Mouse (Mus musculus): Measurements from ENCODE around the gene Ankrd24. TPM values are rescaled to one million over a fixed set of nuclear protein-coding genes. Genes with fewer than 3 reads are reported as not detected.
A peak's percentile ranks its signal among the peaks of the same experiment; 100 is the strongest.

The Ankrd24 gene
- polyA plus RNA-seq, 1 experiment from 2014 or later: 9.6 TPM

GRCm38 (mm10) chr10:81605666-81605973, 22.7 kb upstream of the Ankrd24 start:
- no peak for ATAC-seq (ENCODE audit: insufficient number of reproducible peaks, low FRiP score)
- peak overlapping the region; percentile 66 for H3K9ac ChIP-seq
- 3% methylated on average over 14 of the region's 14 CpGs for WGBS

DNA sequence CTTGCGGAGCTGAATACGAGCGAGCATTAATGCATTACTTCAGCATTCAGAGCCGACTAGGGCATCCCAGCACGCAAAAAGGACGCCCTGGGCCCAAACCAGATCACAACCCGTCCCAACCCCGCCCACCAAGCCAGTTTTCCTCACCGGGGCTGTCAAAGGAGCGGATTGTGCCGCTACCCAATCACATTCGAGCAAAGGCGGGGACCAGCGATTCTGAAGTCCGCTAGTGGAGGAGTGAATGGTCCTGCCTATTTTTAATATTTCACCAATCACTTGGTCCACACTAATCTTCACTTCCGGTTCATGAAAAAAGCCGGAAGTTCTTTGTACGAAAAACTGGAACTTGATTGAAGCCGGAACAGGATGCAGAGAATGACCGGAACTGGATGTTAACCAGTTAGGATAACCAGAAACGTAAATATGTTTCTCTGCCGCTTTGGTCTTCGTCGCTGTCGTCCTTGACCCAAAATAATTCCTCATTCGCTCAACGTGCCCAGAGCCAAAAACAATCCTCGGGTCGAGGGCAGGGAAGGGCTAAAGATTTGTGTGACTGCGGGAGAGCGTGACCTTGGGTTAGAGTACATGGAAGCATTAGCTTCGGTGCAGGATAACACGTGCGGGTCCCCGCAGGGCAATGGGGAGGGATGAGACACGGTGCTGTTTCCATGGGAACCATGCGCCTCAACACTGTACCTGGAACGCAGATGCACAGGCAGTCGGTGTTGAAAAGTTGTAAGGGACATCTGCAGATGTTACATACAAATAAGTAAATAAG, 22.2 kb upstream of the Ankrd24 start, which contains the start of gene BC025920:
Gene BC025920, plus strand, starts transcription at position 297 of the 778 bp plus-strand sequence.
- 2% methylated on average over 39 of the region's 39 CpGs for WGBS
- ATAC-seq (ENCODE audit: insufficient number of reproducible peaks, low FRiP score): peak; percentile 89
- peak within 1 kb of the TSS; percentile 85 for H3K4me2 ChIP-seq
- H3K9ac ChIP-seq: peak within 1 kb of the TSS; percentile 66
- H3K27ac ChIP-seq (ENCODE audit: poor library complexity, severe bottlenecking): peak within 1 kb of the TSS; percentile 96
- 0 out of 2 replicates have a peak, but pooled peaks cover 5% of the 10 kb centered on the region for H3K9me3 ChIP-seq (replicated peaks)
- peaks cover 8% of the 10 kb centered on the region for H3K36me3 ChIP-seq
- H3K4me1 ChIP-seq (replicated peaks): peaks cover 26% of the 10 kb centered on the region
- H3K4me3 ChIP-seq: peak within 1 kb of the TSS; percentile 57
- no peaks in the 10 kb centered on the region for H3K27me3 ChIP-seq (replicated peaks)

More at GRCm38 (mm10) chr10:81605666-81605973, 22.7 kb upstream of the Ankrd24 start:
- no peaks in the 10 kb centered on the region for H3K27me3 ChIP-seq (replicated peaks)
- peaks cover 30% of the 10 kb centered on the region for H3K4me1 ChIP-seq (replicated peaks)
- H3K4me2 ChIP-seq: peak overlapping the region; percentile 75
- peak overlapping the region; percentile 96 for H3K27ac ChIP-seq (ENCODE audit: poor library complexity, severe bottlenecking)
- peaks cover 8% of the 10 kb centered on the region for H3K36me3 ChIP-seq
- H3K9me3 ChIP-seq (replicated peaks): no peaks in the 10 kb centered on the region
- peak overlapping the region; percentile 57 for H3K4me3 ChIP-seq

- H3K36me3 ChIP-seq: peaks cover 8% of the 10 kb centered on the region
- H3K4me3 ChIP-seq: no peak overlapping the region
- H3K4me2 ChIP-seq: no peak overlapping the region
Measured at GRCm38 (mm10) chr10:81608308-81608707, 20.0 kb upstream of the Ankrd24 start.

DNA sequence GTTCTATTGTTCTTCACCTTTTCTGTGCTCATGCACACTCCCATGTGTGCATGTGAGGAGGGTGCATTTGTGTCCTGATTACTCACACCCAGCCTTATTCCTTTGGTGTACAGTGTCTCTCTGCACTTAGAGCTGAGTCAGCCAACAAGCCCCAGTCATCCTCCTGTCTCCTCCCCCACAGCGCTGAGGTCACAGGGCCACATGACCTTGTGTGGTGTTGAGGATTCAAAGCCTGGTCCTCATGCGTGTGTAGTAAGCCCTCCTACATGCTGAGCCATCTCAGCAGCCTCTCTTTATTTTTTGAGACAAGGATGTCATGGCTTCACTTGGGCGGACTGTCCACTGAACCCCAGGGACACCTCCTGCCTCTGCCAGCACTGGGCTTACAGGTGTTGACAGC, 15.6 kb upstream of the Ankrd24 start:
- Histone ChIP-seq H3K9ac (no peak overlapping the region), H3K36me3 (peaks cover 8% of the 10 kb centered on the region), H3K4me2 (no peak overlapping the region), H3K4me3 (no peak overlapping the region), H3K27ac (ENCODE audit: poor library complexity, severe bottlenecking) (no peak overlapping the region), H3K27me3 (replicated peaks) (no peaks in the 10 kb centered on the region), H3K9me3 (replicated peaks) (0 out of 2 replicates have a peak, but pooled peaks cover 7% of the 10 kb centered on the region), H3K4me1 (replicated peaks) (no peaks in the 10 kb centered on the region)
- no peak for ATAC-seq (ENCODE audit: insufficient number of reproducible peaks, low FRiP score)
- WGBS: 66% methylated on average over 3 of the region's 3 CpGs

More at GRCm38 (mm10) chr10:81608308-81608707, 20.0 kb upstream of the Ankrd24 start:
- WGBS: 81% methylated on average over 1 of the region's 1 CpGs
- Histone ChIP-seq H3K9me3 (replicated peaks) (0 out of 2 replicates have a peak, but pooled peaks cover 7% of the 10 kb centered on the region), H3K4me1 (replicated peaks) (peaks cover 14% of the 10 kb centered on the region), H3K27me3 (replicated peaks) (no peaks in the 10 kb centered on the region), H3K27ac (ENCODE audit: poor library complexity, severe bottlenecking) (no peak overlapping the region), H3K9ac (no peak overlapping the region)
- no peak for ATAC-seq (ENCODE audit: insufficient number of reproducible peaks, low FRiP score)

DNA sequence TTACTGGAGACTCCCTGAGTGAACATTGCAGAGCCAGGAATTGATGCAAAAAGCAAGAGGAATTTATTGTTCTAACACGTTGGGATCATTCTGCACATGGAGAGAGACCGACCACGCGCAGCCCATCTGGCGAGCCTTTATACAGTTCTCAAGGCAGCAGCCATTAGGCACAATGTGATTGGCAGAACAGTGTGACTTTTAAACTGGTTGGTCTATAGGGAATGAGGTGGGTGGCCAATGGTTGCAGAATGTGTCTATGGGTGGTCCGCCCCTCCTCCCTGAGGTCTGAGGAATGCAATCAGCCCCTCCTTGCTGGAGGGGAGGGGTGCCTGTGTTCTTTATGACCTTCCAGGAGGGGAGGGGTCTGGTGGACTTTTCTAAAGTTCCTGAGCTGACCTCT, 12.9 kb upstream of the Ankrd24 start:
- Histone ChIP-seq H3K27ac (ENCODE audit: poor library complexity, severe bottlenecking) (no peak overlapping the region), H3K4me2 (no peak overlapping the region)

DNA sequence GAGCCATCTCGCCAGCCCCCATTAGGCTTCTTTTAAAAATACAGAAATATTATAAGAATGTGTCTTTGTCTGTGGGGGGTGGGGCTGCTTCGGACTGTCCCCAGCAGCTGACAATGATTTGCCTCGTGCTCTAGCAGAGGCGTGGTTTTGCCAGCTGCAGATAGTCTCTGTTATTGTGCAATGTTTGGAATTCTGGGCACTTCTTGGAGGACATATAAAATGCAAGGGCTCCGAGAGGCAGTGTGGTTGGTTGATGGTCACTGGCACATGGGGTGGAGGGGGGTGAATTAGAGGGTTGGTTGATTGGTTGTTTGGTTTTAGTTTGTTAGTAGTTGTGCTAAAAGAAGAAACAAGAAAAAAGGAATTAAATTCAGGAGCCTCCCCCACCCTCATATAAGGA, 8.4 kb upstream of the Ankrd24 start:
- ATAC-seq (ENCODE audit: insufficient number of reproducible peaks, low FRiP score): no peak
- H3K36me3 ChIP-seq: peaks cover 43% of the 10 kb centered on the region
- H3K27ac ChIP-seq (ENCODE audit: poor library complexity, severe bottlenecking): no peak overlapping the region
- H3K9ac ChIP-seq: no peak overlapping the region
- H3K9me3 ChIP-seq (replicated peaks): 0 out of 2 replicates have a peak, but pooled peaks cover 3% of the 10 kb centered on the region
- no peaks in the 10 kb centered on the region for H3K4me1 ChIP-seq (replicated peaks)
- WGBS: 81% methylated on average over 5 of the region's 5 CpGs
- H3K4me2 ChIP-seq: no peak overlapping the region
- H3K27me3 ChIP-seq (replicated peaks): no peaks in the 10 kb centered on the region
- H3K4me3 ChIP-seq: no peak overlapping the region

More for the DNA sequence above, 12.9 kb upstream of the Ankrd24 start:
- Histone ChIP-seq H3K9ac (no peak overlapping the region), H3K9me3 (replicated peaks) (0 out of 2 replicates have a peak, but pooled peaks cover 10% of the 10 kb centered on the region), H3K4me3 (no peak overlapping the region), H3K36me3 (0 out of 2 replicates have a peak, but pooled peaks cover under 1% of the 10 kb centered on the region), H3K4me1 (replicated peaks) (no peaks in the 10 kb centered on the region), H3K27me3 (replicated peaks) (no peaks in the 10 kb centered on the region)
- ATAC-seq (ENCODE audit: insufficient number of reproducible peaks, low FRiP score): no peak
- 70% methylated on average over 6 of the region's 6 CpGs for WGBS

GRCm38 (mm10) chr10:81620786-81621185, 7.6 kb upstream of the Ankrd24 start:
- no peak overlapping the region for H3K27ac ChIP-seq (ENCODE audit: poor library complexity, severe bottlenecking)
- H3K36me3 ChIP-seq: peaks cover 51% of the 10 kb centered on the region
- 45% methylated on average over 9 of the region's 9 CpGs for WGBS
- ATAC-seq (ENCODE audit: insufficient number of reproducible peaks, low FRiP score): no peak
- H3K27me3 ChIP-seq (replicated peaks): no peaks in the 10 kb centered on the region
- no peaks in the 10 kb centered on the region for H3K4me1 ChIP-seq (replicated peaks)
- no peak overlapping the region for H3K9ac ChIP-seq
- H3K4me3 ChIP-seq: no peak overlapping the region
- H3K9me3 ChIP-seq (replicated peaks): 0 out of 2 replicates have a peak, but pooled peaks cover 3% of the 10 kb centered on the region
- no peak overlapping the region for H3K4me2 ChIP-seq

DNA sequence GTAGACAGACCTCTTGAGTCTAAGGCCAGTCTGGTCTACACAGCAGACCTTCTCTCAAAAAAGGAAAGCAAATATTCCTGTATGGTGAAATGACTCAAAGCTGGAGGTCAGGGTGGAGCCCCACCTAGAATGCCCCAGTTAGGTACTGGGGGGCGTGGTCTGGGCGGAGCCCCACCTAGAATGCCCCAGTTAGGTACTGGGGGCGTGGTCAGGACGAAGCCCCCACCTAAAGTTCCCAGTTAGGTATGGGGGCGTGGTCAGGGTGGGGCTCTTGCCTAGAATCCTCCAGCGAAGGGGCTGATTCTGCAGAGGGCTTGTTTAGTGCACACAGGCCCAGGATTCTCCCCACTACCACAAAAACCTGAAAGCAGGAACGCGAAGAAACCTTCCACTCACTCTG, 4.9 kb upstream of the Ankrd24 start:
- 0 out of 2 replicates have a peak, but pooled peaks cover 3% of the 10 kb centered on the region for H3K9me3 ChIP-seq (replicated peaks)
- no peak overlapping the region for H3K4me2 ChIP-seq
- no peak overlapping the region for H3K4me3 ChIP-seq
- peaks cover 15% of the 10 kb centered on the region for H3K4me1 ChIP-seq (replicated peaks)
- H3K27me3 ChIP-seq (replicated peaks): no peaks in the 10 kb centered on the region
- peaks cover 52% of the 10 kb centered on the region for H3K36me3 ChIP-seq
- no peak overlapping the region for H3K27ac ChIP-seq (ENCODE audit: poor library complexity, severe bottlenecking)
- H3K9ac ChIP-seq: no peak overlapping the region
- no peak for ATAC-seq (ENCODE audit: insufficient number of reproducible peaks, low FRiP score)
- 58% methylated on average over 8 of the region's 8 CpGs for WGBS

- H3K4me1 ChIP-seq (replicated peaks): peaks cover 15% of the 10 kb centered on the region
- H3K27me3 ChIP-seq (replicated peaks): no peaks in the 10 kb centered on the region
- peak overlapping the region; percentile 86 for H3K4me2 ChIP-seq
- peaks cover 42% of the 10 kb centered on the region for H3K36me3 ChIP-seq
- H3K4me3 ChIP-seq: peak overlapping the region; percentile 69
- 86% methylated on average over 22 of the region's 22 CpGs for WGBS
- peak overlapping the region; percentile 75 for H3K9ac ChIP-seq
- H3K9me3 ChIP-seq (replicated peaks): no peaks in the 10 kb centered on the region
- H3K27ac ChIP-seq (ENCODE audit: poor library complexity, severe bottlenecking): peak overlapping the region; percentile 77; the same call in 1 of the 2 replicates
- no peak for ATAC-seq (ENCODE audit: insufficient number of reproducible peaks, low FRiP score)
Measured at GRCm38 (mm10) chr10:81626101-81626993, 2.0 kb upstream of the Ankrd24 start.

DNA sequence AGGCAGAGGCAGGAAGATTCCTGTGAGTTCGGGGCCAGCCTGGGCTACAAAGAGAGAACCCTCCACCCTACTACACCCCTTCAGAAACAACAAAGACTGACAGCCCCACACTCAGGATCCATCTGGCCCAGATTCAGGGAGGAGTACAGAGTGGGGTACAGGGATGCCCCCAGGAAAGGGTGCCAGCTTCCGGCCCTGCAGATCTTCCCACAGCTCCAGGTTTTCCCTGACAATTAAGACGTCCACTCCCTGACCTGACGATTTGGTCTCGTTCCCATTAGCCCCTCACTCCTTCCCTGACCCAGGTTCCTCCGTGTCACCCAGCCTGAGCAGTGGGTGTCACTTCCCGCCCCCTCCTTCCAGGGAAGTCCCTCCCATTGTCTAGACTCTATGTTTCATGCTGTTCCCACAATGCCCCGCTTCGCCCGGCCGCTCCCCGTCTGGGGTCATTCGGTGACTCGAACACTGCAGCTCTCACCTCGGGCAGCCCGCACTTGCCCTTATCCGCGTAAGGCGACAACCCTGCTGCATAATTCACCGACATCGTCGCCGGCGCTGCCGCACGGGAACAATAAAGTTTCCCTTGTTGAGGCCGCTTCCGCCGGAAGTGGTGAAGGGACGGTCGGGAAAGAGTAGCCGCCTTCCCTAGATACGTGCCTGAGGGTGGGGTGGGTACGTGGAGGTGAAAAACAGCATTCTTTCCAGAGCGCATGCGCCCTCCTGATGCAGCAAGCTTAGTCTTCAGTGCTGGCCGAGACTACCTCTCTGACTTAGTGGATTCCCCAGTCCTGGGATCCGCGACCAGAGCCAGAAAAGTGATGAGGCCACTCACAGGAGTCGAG, 1.1 kb upstream of the Ankrd24 start, which contains the start of gene Sirt6:
Gene Sirt6, minus strand, starts transcription at position 804 of the 842 bp plus-strand sequence.
- Histone ChIP-seq H3K27ac (ENCODE audit: poor library complexity, severe bottlenecking) (peak within 1 kb of the TSS; percentile 77), H3K9ac (peak within 1 kb of the TSS; percentile 75), H3K4me3 (peak within 1 kb of the TSS; percentile 69), H3K4me2 (peak within 1 kb of the TSS; percentile 86), H3K9me3 (replicated peaks) (no peaks in the 10 kb centered on the region), H3K4me1 (replicated peaks) (peaks cover 15% of the 10 kb centered on the region), H3K36me3 (peaks cover 35% of the 10 kb centered on the region), H3K27me3 (replicated peaks) (no peaks in the 10 kb centered on the region)
- 5% methylated on average over 40 of the region's 40 CpGs for WGBS
- peak; percentile 90 for ATAC-seq (ENCODE audit: insufficient number of reproducible peaks, low FRiP score)

All from heart, embryonic 12.5 days (tissue).